8 mouse cellular contexts compared by ENCODE assay signal in genomic region chr7:100950481-100951010, GRCm38 (mm10). TPM values are rescaled to one million over a fixed set of nuclear protein-coding genes. Genes with fewer than 3 reads are reported as not detected.
A peak's percentile ranks its signal among the peaks of the same experiment; 100 is the strongest.
DNase-seq lines count a peak whose midpoint lies in the region; ATAC-seq lines count a peak whose summit lies in the region.

No protein-coding gene starts in this region.

- H3K9ac ChIP-seq in embryonic facial prominence, embryonic 15.5 days, result no peak overlapping the region
- H3K9ac ChIP-seq in limb, embryonic 12.5 days (replicated peaks), result no peak overlapping the region

- 45% methylated on average over 12 of the region's 12 CpGs for WGBS in embryonic facial prominence, embryonic 15.5 days
- WGBS in limb, embryonic 12.5 days, result 53% methylated on average over 12 of the region's 12 CpGs

- H3K4me3 ChIP-seq in embryonic facial prominence, embryonic 15.5 days (replicated peaks), result no peak overlapping the region
- H3K4me3 ChIP-seq in limb, embryonic 12.5 days (replicated peaks), result no peak overlapping the region

- DNase-seq in gastrocnemius, postnatal 25 days, result peak; percentile 54
- no peak for DNase-seq in gastrocnemius, adult 8-10 months (ENCODE audit: low spot score in 2 of 2)
- DNase-seq in naive thymus-derived CD4-positive, alpha-beta T cell, adult 2 months (ENCODE audit: low read depth), result peak; percentile 30
- no peak for DNase-seq in right cerebral cortex, postnatal 14 days
- DNase-seq in retina, postnatal 1 day, result no peak
- no peak for DNase-seq in urinary bladder, adult 2 months (ENCODE audit: low spot score)

- H3K4me1 ChIP-seq in embryonic facial prominence, embryonic 15.5 days, result peaks cover 15% of the 10 kb centered on the region
- H3K4me1 ChIP-seq in limb, embryonic 12.5 days (replicated peaks), result peaks cover 8% of the 10 kb centered on the region; the same call in 1 of the 2 replicates

- no peaks in the 10 kb centered on the region for H3K27me3 ChIP-seq in embryonic facial prominence, embryonic 15.5 days
- H3K27me3 ChIP-seq in limb, embryonic 12.5 days, result no peaks in the 10 kb centered on the region

- H3K36me3 ChIP-seq in embryonic facial prominence, embryonic 15.5 days, result no peaks in the 10 kb centered on the region
- no peaks in the 10 kb centered on the region for H3K36me3 ChIP-seq in limb, embryonic 12.5 days

- H3K9me3 ChIP-seq in embryonic facial prominence, embryonic 15.5 days (replicated peaks), result no peaks in the 10 kb centered on the region
- no peaks in the 10 kb centered on the region for H3K9me3 ChIP-seq in limb, embryonic 12.5 days

- 0 out of 2 replicates have a peak, but pooled peaks have one; percentile 27 for ATAC-seq in embryonic facial prominence, embryonic 15.5 days (ENCODE audit: insufficient number of reproducible peaks, low FRiP score, low TSS enrichment, low read depth)
- no peak for ATAC-seq in limb, embryonic 12.5 days (ENCODE audit: insufficient number of reproducible peaks, insufficient read depth, low FRiP score, low TSS enrichment, low read depth)

- H3K27ac ChIP-seq in embryonic facial prominence, embryonic 15.5 days (replicated peaks), result no peak overlapping the region; the same call in 1 of the 2 replicates
- H3K27ac ChIP-seq in limb, embryonic 12.5 days, result 0 out of 2 replicates have a peak overlapping the region, but pooled peaks have one; percentile 24

- H3K4me2 ChIP-seq in embryonic facial prominence, embryonic 15.5 days (replicated peaks), result no peak overlapping the region
- no peak overlapping the region for H3K4me2 ChIP-seq in limb, embryonic 12.5 days

RNA-seq across cellular contexts. Expression of gene Arhgef17, which starts 18.6 kb away (rescaled TPM):
- total RNA-seq in gastrocnemius, postnatal 25 days (2021), result 10 to 100 TPM; 16.4 to 20.8 TPM
- total RNA-seq in gastrocnemius, adult 8-10 months (2022), result 10 to 100 TPM; 33.5 to 44.3 (median 38.1) TPM
- 8.7 and 10.5 TPM in 2 replicates for polyA plus RNA-seq in embryonic facial prominence, embryonic 15.5 days (2015; fragmentation: Nextera tagmentation; extraction: Ambion mirVana)
- 8.3 and 11.1 TPM in 2 replicates for polyA plus RNA-seq in limb, embryonic 12.5 days (2016; fragmentation: Nextera tagmentation; extraction: Ambion mirVana)
- polyA plus RNA-seq in urinary bladder, adult 2 months (2012; rRNA removed), result 17.1 and 30.1 TPM in 2 replicates

RNA-seq across cellular contexts. Expression of gene P2ry6, which starts 23.9 kb away (rescaled TPM):
- 1 to 10 TPM; 1.4 to 1.9 TPM for total RNA-seq in gastrocnemius, postnatal 25 days (2021)
- total RNA-seq in gastrocnemius, adult 8-10 months (2022), result 1 to 10 TPM in 2 of 4 experiments, under 1 TPM in 2; 0.53 to 1.2 (median 0.94) TPM
- polyA plus RNA-seq in embryonic facial prominence, embryonic 15.5 days (2015; fragmentation: Nextera tagmentation; extraction: Ambion mirVana), result 7.8 and 8.6 TPM in 2 replicates
- 2.0 and 3.0 TPM in 2 replicates for polyA plus RNA-seq in limb, embryonic 12.5 days (2016; fragmentation: Nextera tagmentation; extraction: Ambion mirVana)
- polyA plus RNA-seq in urinary bladder, adult 2 months (2012; rRNA removed), result 11.6 and 12.8 TPM in 2 replicates

Comparison
In these comparisons a context has a peak if more than half of its experiments do, and no peak if none do; other contexts are left out.
1. DNase-seq: peak in gastrocnemius, postnatal 25 days (single experiment) and naive thymus-derived CD4-positive, alpha-beta T cell, adult 2 months (single experiment); none in gastrocnemius, adult 8-10 months (0 of 2), right cerebral cortex, postnatal 14 days (single experiment), retina, postnatal 1 day (single experiment) and urinary bladder, adult 2 months (single experiment).